Mouse (Mus musculus) C2C12 (cell line): ENCODE measurements at regions not wholly inside any gene's neighbourhood (a gene's known extent, or its start where the extent isn't known, plus 50 kb on each side); places are given as distances from the start of the nearest gene placed in this dataset.

Experiments
- CEBPB ChIP-seq: IDR thresholded peaks from one replicate; pipeline ENCODE4 v1.6.1; 2011; ENCODE audit warnings: low read depth, mild to moderate bottlenecking, control low read depth, moderate library complexity
- CTCF ChIP-seq: IDR thresholded peaks from one replicate; pipeline ENCODE4 v1.5.1; 2011; ENCODE audit not compliant: control insufficient read depth, insufficient read depth, insufficient read length
- FOSL1 ChIP-seq: IDR thresholded peaks from one replicate; pipeline ENCODE4 v1.8.0; 2011; ENCODE audit warnings: mild to moderate bottlenecking, low read length; ENCODE audit not compliant: poor library complexity, insufficient read depth, severe bottlenecking
- MAX ChIP-seq: IDR thresholded peaks from one replicate; pipeline ENCODE4 v1.6.1; 2011; ENCODE audit warnings: mild to moderate bottlenecking, control low read depth
- USF1 ChIP-seq: IDR thresholded peaks from one replicate; pipeline ENCODE4 v1.6.1; 2011; ENCODE audit warnings: low read depth, mild to moderate bottlenecking, control low read depth, moderate library complexity

DNA sequence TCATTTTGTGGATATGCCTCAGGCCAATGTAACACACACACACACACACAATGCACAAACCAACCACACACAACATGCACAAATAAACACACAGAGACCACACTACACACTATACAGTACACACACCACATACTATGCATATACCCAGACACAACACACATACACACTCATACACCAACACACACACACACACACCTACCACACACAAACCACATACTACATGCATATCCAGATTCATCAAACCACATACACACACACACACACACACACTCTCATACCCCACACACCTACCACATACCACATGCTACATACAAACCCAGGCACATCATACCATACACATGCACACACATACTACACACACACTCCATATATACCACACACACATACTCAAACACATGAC lies 237.0 kb upstream of the Lyplal1 start:
- no peak for TF ChIP-seq CTCF
- no peak for TF ChIP-seq CEBPB
- no peak for TF ChIP-seq MAX
- TF ChIP-seq USF1 = no peak
- no peak for TF ChIP-seq FOSL1
